Mouse (Mus musculus) E14TG2a.4 (cell line): ENCODE measurements at regions not wholly inside any gene's neighbourhood (a gene's known extent, or its start where the extent isn't known, plus 50 kb on each side); places are given as distances from the start of the nearest gene placed in this dataset.
A peak's percentile ranks its signal among the peaks of the same experiment; 100 is the strongest.

Source experiments
- CTCF ChIP-seq: conservative IDR thresholded peaks from 2 replicates; pipeline ENCODE4 v1.5.1; 2014; ENCODE audit warnings: low read length
- NANOG ChIP-seq: IDR thresholded peaks from 2 replicates; pipeline ENCODE4 v1.6.1; 2014; ENCODE audit warnings: borderline replicate concordance, low read length, mixed read lengths
- POU5F1 ChIP-seq: IDR thresholded peaks from 2 replicates; pipeline ENCODE4 v1.6.1; 2014; ENCODE audit warnings: low read length, borderline replicate concordance

GRCm38 (mm10) chr15:48925940-48926339 lies 4958.8 kb upstream of the Gm7489 start:
- TF ChIP-seq CTCF (peak; percentile 60), POU5F1 (no peak), NANOG (no peak)
